Mouse (Mus musculus) thymus, postnatal 4 days (tissue): ENCODE data around the gene Zranb2.
A peak's percentile ranks its signal among the peaks of the same experiment; 100 is the strongest.

ENCODE experiments used
- DNase-seq: peaks from one replicate; pipeline ENCODE4 v3.0.0; 2021

Zranb2 gene

DNA sequence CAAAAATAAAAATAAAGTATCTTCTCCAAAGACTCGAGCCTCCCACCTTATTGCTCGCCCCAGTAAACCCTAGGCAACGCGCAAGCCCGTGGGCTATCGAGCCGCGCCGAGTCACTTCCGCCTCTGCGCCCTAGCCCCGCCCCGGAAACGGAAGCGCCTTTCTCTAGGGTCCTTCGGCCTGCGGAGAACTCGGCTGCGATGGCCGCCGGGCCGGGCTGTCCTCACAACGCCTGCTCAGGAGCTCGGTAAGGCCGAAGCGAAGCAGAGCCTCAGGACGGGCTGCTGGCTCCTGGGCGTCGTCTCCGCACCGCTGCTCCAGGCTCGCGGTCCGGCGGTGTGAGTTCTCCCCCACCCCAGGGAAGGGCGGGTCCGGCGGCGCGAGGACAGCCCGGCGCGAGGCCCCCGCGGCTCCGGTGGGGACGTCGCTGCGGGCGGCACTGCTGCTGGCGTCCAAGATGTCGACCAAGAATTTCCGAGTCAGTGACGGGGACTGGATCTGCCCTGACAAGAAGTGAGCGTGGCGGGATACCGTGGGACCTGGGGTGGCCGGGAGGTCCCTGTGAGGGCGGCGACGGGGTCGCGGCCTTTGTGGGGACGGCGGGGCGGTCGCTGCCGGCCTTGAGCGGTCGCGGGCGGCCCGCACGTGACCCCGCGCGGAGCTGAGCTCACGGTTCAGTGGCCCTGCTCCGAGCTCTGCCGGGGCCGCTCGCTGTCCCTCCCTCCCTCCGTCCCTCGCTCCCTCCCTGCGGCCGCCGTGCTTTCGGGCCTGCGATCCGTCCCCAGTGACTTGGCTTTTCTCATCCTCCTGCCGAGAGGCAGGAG, at the start of gene Zranb2:
Zranb2 (plus strand) TSS at position 197 of the 822 bp plus-strand sequence.
- peak; percentile 97 for DNase-seq

DNA sequence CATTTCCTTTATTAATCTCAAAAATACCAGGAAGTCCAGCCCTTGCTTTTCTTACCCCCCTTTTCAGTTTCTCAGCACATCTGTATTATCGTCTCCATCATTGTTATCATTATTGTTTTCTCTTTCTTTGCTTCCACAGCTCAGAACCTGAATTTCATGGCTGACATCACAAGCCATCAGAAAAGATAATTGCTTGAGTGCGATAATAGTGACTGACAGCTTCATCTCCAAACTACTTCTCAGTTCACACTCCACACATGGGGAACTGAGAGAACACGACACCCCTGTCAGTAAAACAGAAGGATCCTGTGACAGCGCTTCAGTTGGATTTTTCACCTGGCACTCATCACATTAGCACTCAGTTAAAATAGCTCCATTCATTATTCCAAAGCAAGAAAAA, 41.9 kb upstream of the Zranb2 start:
- DNase-seq = no peak

DNA sequence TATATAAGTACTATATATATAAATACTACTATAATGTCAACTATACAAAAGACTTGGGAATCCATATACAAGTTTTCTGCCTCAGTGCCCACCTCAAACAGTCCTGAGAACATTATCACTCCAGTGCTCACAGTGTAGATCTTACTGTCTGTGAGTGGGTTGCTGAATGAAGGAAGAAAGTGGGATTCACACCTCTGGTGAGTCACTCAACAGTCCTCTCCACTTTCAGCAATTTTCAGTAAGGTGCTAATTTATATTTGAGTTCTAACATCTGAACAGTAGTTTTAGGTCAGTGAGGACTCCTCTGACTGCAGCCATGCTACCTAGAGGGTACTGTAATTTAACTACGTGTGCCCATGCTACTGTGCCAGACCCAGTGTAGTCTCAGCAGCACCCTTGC, 31.7 kb upstream of the Zranb2 start:
- DNase-seq = no peak

DNA sequence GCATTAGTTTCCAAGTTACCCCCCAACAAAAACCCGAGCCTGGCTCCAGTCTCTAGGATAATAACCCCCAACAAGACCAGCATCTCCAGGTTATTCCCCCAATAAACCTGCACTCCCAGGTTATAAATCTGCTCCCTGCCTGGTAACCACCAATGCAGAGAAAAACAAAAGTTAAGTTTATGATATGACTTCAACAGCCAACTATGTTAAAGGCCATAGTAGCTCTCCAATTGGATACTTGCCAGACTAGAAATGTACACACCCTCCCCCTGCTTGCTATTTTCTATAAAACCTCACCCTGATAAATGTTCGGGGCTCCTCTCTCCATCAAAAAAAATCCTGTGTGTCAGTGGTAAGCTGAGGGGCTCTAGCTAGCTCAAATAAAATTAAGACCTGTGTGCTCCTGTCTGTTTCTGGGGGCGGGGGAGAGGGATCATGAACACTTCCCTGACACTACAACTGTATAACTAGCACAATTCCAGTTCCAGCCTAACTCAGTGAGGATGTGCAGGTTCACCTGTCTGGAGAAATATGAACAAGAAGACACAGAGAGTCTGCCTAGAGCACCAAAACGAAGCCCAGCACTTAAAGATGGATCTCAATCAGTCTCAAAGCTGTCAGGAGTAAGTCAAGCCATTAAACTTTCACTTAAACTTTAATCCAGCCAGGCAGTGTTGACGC, 19.7 kb upstream of the Zranb2 start:
- no peak for DNase-seq

DNA sequence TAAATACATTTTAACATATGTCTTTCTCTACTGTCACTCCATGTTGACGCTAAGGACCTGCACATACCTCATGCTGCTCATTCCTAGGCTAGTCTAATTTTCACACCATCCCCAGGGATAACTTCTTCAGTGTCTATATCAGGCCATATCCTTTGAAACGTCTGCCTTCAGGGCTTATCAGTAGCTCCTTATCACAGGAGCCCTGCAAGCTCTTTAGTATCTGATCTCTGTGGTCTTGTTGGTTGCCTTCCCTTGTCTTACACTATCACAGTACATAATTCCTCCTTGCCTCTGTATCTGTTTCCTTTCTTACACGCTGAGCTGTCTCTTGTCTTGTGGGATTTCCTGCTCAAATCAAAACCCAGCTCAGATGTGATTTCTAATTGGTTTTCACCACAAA, 17.5 kb upstream of the Zranb2 start:
- no peak for DNase-seq

DNA sequence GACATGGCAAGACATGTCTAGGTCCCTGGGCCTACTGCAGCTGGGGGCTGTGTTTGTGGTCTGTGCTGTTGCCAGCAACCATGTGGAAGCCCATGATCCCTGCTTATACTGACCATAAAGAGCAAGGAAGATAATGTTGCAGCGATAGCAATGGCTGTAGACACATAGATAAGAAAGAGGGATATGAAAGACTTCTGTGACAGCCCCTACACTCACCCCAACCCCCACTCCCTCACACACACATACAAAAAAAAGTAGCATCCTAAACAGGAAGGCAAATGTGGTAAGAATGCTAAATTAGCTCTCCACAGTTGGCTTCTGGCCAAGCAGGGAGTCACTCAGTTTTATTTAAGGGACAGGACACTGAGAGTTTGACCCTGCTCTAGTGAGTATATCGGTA, 16.0 kb upstream of the Zranb2 start:
- no peak for DNase-seq

DNA sequence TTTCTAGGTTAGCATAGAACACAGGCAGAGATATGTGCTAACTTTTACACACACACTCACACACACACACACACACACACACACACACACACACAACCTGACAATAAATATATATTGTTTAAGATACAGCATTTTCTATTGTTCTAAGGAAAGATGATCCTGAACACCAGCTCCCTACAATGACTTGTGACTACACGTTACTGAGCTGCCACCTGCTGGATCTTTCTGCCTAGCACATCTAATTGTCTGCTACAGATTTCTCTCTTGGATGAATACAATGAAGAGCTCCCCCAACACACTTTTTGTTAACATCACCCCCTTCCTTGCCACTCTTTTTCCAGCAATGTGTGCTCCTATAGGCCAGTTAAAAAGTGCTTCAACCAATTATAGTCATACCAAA, 13.5 kb upstream of the Zranb2 start:
- DNase-seq = peak; percentile 55

DNA sequence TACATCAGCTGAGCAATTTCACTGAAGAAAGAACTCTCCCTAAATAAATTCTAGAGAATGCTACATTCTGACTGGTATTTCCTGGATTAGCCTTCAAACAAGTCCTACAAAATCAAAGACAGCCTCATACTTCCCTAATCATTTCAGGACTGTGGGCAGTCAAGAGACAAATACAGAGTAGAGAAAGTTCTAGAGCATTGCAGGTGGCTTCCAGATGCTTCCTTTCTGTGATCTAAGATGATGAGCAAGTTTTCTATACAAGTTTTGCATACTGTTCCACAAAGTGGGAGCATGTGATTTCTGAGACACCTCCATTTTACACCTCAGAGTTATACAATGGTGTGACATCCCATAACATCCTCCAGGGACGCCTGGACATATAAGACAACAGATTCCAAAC, 10.1 kb upstream of the Zranb2 start:
- DNase-seq = no peak

DNA sequence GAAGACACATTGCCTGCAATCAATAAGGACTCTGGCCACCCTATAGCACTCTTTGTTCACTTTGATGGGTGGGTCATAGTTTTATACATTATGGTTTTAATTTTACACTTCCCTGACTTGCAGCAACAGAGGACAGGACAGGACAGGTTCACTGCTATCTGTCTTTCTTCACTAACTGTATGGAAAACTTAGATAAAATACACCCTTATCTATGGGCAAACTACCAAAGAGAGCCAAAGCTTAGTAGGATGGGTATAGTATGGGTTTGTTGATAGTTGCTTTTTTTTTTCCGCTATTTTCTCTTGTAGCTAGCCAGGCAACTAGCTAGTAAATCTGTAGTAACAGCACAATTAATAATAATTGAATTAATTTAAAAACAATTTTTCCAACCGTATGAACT, 2.4 kb upstream of the Zranb2 start:
- no peak for DNase-seq

DNA sequence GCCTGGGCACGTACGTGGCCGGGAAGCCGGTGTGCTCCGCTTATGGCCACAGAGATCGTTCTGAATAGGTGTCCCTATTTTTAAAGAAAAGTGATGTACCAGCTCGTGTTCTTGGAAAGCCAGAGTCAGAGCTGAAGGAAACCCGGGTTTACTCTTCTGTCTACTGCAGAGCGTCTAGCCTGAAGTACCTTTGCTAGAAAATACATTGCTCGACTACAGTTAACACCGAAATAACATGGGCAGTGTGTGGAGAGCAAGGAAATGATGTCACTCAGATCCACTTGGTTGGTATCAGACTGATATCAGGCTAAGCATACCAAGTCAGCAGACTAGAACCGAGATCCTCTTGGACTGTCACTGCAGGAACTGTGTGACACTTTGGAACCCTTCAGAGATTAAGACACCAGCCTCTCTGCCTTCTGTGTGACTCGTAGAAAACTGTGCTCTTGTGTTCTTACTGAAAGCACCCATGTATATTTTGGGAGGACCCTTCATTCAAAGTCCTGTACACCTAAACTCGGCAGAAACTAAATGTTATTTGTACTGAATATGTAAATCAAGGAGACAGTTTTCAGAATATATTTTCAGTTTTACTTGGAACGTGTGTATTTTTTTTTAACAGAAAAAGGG, 941 bp downstream of the Zranb2 start:
- DNase-seq = no peak

DNA sequence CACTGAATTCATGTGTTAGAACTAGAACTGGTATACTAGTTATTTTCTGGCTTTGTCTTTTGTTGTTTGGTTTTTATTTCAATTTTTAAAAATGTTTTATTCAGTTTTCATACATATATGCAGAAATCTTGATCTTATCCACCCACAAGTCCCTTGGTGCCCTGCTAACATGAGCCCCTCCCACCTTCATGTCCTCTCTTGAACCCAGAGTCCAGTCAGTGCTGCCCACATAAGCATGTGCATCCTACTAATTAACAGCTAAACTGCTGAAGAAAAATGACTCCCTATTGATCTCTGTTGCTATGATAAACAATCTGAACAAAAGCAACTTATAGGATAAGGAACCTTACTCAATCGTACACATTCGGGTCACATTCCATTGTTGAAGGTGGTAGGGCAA, 15.4 kb downstream of the Zranb2 start:
- no peak for DNase-seq

DNA sequence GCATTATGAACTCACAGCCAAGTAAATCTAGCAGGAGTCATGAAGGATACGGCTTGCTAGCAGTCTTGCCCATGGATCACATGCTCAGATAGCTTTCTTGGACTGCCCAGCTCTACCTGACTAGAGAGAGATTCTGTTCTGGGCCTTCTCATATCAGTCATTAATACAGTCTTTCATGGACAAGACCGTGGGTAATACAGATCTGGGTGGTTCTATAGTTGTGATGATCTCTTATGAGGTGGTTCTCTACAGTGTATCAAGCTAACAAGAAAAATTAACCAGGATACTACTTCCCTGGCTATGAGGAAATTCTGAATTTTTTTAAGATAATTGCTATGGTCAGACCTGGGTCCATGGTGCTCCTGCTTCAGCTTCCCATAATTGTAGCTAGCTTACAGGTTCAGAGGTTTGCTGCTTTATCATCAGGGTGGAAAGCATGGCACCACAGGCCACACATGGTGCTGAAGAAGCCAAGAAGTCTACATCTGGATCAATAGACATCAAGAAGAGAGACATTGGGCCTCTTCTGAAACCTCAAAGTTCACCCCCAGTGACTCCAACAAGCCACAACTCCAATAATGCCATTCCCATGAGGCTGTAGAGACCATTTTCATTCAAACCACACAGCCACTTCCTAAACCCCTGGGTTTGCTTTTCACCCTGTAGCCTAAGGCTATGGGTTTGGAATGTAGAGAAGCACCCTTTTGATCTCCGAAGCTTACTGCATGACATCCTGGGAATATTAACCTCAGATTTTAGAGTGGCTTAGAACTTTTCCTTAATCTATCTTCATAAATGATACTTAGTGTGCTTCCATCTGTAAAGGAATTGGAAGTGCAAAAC, 16.0 kb downstream of the Zranb2 start:
- DNase-seq = no peak

DNA sequence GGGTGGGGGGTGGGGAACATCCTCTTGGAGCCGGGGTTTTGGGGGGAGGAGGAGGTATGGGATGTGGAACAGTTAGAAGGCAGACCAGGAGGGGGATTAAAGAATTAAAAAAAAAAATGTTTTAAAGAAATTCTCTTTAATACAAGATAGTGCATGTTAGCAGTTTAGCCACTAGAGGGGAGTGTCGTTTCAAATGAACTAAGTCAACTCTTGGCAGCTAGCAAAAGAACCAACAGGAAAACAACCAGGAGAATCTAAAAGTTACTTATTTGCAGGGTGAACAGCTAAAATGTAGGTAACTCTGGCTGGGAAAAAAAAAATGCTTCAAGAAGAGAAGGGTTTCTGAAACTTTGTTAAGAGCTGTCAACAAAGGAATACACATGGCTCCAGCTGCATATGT, 31.2 kb downstream of the Zranb2 start:
- peak; percentile 14 for DNase-seq

DNA sequence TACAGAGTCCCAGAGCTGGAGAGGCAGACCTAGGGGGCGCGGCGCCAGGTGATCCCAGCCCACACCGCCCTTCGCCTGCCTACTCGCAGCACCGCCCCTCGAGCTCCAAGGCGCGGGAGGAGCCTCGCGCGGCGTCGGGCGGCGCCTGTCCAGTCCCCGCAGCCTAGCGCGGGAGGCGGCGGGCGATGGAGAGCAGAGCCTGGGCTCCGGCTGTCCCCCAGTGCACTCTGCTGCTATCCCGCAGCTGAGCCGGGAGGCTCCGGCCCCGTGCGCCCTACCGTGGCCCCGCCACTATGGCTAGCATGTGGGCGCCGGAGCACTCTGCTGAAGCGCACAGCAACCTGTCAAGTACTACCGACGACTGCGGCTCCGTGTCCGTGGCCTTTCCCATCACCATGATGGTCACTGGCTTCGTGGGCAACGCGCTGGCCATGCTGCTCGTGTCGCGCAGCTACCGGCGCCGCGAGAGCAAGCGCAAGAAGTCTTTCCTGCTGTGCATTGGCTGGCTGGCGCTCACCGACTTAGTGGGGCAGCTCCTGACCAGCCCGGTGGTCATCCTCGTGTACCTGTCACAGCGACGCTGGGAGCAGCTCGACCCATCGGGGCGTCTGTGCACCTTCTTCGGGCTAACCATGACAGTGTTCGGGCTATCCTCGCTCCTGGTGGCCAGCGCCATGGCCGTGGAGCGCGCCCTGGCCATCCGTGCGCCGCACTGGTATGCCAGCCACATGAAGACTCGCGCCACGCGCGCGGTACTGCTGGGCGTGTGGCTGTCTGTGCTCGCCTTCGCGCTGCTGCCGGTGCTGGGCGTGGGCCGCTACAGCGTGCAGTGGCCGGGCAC, 33.0 kb downstream of the Zranb2 start, which contains the start of gene Ptger3:
Ptger3 (plus strand) TSS at position 168 of the 841 bp plus-strand sequence.
- peak; percentile 59 for DNase-seq

DNA sequence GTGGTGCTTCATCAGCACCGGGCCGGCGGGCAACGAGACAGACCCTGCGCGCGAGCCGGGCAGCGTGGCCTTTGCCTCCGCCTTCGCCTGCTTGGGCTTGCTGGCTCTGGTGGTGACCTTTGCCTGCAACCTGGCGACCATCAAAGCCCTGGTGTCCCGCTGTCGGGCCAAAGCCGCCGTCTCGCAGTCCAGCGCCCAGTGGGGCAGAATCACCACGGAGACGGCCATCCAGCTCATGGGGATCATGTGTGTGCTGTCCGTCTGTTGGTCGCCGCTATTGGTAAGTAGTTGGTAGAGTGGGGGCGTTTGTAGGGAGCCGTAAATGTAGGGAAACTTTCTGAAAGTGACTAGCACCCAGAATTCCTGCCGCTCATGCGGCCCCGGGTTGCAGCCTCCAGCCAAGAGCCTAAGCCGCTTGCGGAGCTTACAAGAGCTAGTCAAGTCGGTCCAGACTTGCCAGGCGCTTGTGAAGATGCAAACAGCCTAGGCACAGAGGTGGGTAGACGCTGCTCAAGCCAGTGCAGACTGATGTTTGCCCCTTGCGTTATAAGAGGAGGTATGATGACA, 33.7 kb downstream of the Zranb2 start:
- peak; percentile 15 for DNase-seq

DNA sequence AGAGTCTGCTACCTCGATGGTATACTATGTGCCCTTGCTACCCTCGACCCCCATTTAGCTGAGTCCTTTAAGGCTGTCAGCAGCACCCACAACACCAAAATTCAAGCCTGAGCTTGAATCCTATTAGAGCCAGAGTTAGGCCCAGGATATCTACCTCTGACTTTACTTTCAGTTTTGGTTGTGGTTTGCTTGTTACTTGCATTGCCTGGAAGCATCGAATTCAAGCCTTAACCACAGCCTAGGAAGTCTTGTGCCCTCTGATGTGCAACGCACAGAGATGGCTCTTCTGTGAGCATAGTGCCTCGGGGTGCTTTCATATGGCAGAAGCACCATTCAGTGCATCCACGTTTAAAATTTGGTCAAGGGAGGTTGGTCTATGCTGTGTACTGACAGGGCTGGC, 38.1 kb downstream of the Zranb2 start:
- DNase-seq = no peak

DNA sequence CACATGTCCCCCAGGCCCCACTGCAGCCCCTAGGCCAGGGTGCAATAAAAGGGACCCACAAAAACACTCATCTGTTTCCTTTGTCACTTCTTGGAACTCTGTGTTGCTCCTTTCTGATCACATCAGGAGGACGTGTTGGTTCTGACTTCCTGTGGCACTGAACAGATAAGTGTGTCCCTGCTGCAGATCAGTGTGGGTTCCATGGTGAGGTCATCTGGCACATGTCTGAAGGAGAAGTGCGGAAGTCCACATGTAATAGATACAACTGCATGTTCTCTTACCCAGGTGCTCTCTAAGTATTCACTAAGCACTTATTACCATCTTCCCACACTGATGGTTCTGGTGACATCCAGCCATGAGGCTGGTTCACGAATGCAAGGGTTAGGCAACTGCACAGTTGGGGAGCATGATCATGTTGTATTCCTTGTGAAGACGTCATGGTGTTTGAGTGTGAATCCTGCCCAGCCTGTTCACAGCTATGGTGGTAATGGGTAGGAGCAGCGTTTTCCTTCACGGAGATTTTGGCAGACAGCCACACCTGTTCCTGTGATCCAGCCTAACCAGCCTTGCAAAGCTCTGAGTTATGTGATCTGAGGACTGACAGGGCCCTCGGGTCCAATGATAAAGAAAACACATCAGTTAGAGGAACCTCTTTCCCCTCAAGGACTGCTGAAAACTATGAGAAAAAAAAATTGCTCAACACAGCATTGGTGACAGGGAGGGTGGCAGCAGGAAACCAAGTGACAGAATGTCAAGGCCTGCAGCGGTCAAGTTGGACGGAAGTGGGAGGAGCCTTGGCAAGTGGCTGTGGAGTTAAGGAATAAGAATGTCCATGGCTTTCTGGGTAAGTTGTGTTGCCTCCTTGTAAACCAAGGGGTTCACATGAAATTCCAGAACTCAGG, 41.7 kb downstream of the Zranb2 start:
- no peak for DNase-seq

DNA sequence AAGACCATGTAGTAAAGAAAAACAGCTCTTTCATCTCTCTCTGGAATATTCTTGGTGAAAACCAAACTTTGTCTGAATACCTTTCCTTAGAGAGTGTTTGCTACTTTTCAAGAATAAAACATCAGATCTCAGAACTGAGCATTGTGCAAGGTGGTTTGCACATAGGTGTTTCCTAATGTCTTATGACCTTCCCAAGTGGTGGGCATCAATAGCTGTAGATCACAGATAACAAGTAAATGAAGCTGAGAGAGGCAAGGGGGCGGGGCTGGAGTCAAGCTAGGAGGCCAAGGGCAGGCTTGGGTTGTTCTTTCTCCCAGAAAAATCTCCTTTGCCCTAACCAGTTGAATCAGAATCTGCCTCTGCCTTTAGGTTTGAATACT, 42.4 kb downstream of the Zranb2 start:
- DNase-seq = no peak

DNA sequence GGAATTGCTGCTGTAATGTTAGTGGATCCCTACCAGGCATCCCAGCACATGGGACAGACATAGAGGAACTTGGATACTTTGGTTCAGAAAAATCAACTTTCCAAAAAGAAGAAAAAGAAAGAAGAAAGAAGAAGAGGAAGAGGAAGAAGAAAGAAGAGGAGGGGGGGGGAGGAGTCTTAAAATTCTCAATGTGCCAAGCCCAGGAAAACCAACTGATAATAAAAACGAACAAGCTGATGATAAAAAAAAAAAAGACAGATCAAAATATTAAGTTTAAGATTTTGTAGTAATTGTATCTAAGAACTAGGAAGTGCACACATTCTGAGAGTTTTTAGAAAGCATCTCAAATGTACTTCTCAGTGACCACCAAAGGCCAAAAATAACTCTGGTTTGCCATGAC, 42.9 kb downstream of the Zranb2 start:
- no peak for DNase-seq

DNA sequence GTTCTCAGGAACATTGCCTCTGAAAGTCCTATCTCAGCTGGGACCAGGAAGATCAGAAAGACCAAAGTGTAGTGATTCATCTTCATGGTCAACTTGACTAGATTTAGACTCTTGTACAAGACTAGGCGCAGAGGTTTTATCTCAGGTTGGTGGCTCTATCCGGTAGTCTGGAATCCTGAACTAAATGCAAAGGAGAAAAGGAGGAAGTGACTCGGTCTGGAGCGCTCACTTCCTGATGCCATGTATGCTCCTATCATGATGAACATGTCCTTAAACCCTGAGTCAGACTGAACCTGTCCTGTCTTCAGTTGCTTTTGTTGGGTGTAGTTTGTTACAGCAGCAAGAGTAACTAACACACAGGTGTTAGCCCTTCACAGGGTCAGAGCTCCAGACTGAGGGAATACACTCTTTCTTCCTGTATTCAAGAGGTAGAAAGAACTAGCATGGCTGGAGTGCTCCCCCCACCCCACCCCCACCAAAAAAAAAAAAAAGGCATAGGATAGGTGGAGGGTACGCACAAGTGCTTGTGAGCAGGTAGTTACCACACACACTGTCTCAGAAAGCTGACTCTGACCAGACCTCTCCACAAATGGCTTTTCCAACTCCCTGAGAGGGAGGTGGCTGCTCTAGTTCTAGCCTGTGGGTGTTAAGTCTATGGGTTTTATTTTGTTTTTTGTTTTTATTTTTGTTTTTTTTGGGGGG, 44.7 kb downstream of the Zranb2 start:
- no peak for DNase-seq
